Mouse (Mus musculus) frontal cortex, adult 2 months (tissue): ENCODE results near the gene Eid1. TPM values are rescaled to one million over a fixed set of nuclear protein-coding genes. Genes with fewer than 3 reads are reported as not detected.

Source experiments
- DNase-seq, 2 experiments: peaks; one replicate each; pipeline ENCODE4 v3.0.0; 2022; ENCODE audit warnings: low spot score in 1 of 2; ENCODE audit errors: extremely low spot score in 1 of 2
- polyA plus RNA-seq: library from polyadenylated mRNA; depleted of rRNA; stranded (reverse); fragments of >200 nt; gene quantifications from 2 replicates; pipeline ENCODE4 v1.2.3, GENCODE M21; 2012

Eid1 gene
- polyA plus RNA-seq, 1 experiment = 188 TPM

GRCm38 (mm10) chr2:125667184-125667583 lies 5.7 kb upstream of the Eid1 start:
- no peak for DNase-seq

GRCm38 (mm10) chr2:125667721-125668120 lies 5.2 kb upstream of the Eid1 start:
- DNase-seq = no peak

GRCm38 (mm10) chr2:125670846-125671245 lies 2.0 kb upstream of the Eid1 start:
- DNase-seq = no peak

DNA sequence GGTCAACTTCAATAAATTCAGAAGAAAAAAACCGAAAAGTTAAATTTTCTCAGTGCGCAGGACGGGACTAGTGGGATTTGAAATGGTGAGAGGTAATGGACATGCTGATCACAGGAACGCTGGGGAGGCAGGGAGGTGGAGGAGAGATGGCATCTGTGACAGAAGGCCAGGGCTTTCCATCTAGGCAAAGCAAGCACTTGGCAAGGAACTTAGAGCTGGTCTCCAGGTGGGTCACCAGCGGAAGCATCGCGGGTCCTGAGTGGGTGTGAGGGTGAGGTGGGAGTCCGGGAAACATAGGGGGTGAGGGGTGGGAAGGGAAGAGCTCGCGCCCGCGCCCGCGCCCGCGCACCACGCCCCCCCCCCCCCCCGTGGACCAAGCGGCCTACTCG lies 333 bp upstream of the Eid1 start:
- peak; percentile 26 to 30 for DNase-seq

GRCm38 (mm10) chr2:125681811-125682210 lies 8.9 kb downstream of the Eid1 start:
- no peak for DNase-seq

DNA sequence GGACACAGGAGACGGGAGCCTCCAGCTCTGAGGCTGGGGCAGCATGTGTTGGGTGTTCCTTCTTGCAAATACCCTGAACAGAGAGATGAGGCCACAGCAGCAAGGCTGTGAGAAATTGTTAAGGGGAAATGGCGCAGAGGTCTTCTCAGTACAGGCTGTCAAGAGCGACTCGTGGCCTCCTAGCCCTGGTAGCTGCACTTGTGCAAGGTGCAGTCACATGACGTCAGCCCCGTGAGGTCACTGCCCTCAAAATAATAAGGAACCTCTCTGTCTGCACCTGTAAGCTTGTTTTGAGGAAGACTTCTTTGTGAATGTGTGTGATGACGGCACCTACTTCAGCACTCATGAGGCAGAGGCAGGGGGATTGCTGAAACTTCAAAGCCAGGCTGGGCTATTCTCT lies 11.0 kb downstream of the Eid1 start:
- DNase-seq = no peak

DNA sequence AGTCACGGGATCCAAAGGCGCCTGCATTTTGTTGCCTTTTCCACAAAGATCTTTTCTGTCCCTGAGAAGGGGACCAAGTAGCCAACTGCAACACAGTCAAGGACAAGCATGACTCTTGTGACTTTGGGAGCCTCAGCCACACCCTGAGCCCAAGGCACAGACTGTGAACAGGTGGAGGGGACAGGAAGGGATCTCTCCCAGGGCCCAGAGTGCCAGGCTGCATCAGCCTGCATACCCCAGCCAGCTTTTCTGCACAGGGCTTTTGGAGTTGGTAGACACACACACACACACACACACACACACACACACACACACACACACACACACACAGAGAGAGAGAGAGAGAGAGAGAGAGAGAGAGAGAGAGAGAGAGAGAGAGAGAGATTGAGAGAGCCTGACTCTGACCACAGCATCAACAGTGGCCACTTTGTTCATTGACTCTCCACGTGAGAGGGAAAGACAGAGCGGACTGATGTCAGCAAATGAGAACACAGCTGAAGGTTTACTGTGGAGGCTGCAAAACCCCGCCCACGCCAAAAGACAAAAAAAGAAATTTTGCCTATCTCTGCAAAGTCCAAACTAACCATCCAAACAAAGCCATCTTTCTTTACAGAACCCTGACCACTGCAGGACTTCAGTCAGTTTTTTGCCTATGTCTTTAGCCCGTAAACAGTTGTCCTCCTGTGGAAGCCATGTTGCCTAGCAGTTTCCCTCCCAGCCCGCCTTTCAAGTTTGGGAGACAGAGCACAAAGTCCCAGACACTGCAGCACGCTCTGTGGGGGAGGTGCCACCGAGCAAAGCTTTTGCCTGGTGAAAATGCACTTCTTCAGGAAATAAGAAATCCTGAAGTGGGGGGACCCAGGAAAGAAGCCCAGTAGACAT lies 11.9 kb downstream of the Eid1 start:
- DNase-seq = peak in 1 of 2 experiments; percentile 56

- DNase-seq = no peak
These were observed 12.7 kb downstream of the Eid1 start for GRCm38 (mm10) chr2:125685441-125686150.

GRCm38 (mm10) chr2:125692010-125692409 lies 19.1 kb downstream of the Eid1 start:
- DNase-seq = peak in 1 of 2 experiments; percentile 56

DNA sequence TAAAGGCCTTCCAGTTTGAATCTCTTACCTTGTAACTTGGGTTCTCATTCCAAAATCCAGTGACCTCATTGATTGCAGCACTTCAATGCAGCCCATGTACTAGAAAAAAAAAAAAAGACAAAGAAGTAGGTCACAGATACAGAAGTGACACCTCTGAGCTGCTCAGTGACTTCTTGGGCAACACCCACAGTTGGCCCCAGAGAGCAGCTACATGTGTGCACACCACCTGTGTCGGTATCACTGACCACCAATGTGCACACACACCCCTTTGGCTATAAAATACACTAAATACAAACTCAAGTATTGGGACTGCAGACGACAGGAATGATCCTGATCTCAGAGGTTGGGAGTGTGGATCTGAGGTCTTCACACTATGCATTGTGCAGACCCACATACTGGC lies 21.9 kb downstream of the Eid1 start:
- DNase-seq = no peak

DNA sequence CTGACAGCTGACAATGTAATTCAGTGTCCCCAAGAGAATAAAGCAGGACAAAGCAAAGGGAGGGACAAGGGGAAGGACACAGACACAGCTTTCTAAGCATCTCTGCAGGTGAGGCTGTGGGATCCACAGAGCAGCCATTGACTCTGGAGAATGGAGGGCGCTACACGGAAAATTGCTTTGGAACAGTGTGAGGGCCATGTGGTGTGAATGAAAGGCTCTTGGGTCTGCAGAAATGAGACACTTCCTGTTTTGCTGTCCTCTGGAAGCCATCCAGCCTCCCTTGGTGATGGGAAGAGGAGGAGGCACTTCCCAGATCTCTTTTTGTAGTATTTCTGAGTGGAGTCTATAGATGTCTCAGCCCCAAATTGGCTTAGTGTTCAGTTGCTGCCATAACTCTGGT lies 23.3 kb downstream of the Eid1 start:
- no peak for DNase-seq

DNA sequence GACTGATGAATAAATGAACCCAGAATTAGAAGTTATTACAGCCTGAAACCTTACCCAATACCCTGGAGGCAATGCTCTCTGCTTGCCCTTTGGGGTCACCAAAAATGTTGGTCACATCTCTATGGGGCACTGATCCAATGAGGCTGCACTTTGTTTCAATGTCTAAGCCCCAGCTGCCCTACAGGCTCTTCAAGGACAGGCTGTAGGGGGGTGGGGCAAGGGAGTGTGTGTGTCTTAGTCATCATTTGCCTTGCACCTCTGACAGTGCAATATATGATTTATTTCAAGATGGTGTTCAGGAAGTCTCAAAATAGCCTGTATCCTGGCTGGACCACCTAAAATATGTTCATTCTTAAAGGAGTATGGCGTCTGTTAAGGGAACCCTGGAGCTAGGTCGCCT lies 28.7 kb downstream of the Eid1 start:
- DNase-seq = no peak

DNA sequence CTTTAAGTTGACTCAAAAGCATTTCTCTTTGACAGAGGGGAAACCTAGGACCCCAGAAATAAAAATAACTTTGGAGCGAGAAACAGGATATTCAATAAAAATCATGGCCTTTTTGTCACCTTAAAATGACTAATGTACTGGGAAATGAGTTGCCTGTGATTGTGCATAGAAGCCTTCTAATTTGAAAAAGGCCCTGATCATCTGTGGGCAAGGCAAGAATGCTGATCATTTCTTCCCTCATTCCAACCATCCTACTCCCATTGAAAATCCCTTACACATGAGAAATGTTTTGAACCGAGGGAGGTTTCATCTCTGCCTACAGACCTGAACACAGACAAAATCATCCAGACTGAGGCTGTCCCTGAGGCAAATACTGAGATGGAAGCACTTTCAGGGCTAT lies 30.0 kb downstream of the Eid1 start:
- DNase-seq = no peak

DNA sequence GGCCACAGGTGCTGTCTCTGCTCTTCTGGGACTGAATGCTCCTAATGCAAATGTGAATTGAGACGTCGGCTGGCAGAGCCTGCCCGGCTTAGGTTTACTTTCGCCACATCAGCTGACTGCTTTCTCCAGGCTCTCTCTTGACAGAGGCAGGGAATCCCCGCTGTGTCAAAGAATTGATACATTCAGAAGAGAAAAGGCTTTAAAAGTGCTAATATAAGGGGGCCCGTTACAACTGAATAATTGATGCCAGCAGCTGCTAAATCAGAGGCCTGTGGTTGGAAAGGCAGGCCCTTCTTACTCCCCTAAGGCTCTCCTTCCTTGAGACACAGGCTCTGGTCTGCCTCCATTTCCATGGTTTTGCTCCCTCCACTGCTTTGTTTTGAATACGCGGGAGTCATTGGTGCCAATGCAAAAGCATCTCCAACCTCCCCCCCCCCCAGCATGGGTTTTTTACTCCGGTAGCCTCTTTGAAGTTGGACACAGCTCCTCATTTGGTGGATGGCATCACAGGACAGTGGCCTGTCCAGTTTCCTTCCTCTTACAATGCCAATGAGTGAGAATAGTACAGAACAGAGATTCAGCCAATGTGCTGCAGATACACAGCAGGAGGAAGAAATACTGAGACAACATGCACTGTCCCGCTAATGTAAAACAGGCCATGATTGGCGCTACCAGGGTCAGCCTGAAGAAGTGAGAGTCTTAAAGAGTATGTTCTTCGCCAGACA lies 32.2 kb downstream of the Eid1 start:
- no peak for DNase-seq

DNA sequence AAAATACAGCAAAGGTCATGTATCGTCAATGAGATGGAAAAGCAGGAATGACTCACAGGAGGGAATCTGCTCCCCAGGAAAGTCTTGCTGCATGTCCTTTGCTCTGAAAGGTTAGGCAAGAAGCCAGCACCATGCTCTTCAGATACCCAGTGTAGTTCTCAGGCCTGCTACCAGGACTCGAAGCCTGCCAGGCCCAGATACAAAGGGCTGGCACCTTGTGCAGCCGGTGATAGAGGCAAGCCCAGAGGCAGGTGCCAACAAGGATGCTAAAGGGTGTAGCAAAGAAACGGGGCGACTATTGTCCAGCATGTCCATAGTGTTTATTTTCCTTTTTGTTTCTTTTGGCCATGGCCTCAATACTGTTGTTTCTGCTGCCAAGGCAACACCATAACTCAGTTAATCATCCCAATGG lies 33.6 kb downstream of the Eid1 start:
- no peak for DNase-seq

- no peak for DNase-seq
These were observed 43.7 kb downstream of the Eid1 start for GRCm38 (mm10) chr2:125716599-125716998.

- no peak for DNase-seq
These were observed 50.2 kb downstream of the Eid1 start for GRCm38 (mm10) chr2:125723086-125723407.

- peak in 1 of 2 experiments; percentile 48 for DNase-seq
These were observed 50.7 kb downstream of the Eid1 start for GRCm38 (mm10) chr2:125723408-125724085.

DNA sequence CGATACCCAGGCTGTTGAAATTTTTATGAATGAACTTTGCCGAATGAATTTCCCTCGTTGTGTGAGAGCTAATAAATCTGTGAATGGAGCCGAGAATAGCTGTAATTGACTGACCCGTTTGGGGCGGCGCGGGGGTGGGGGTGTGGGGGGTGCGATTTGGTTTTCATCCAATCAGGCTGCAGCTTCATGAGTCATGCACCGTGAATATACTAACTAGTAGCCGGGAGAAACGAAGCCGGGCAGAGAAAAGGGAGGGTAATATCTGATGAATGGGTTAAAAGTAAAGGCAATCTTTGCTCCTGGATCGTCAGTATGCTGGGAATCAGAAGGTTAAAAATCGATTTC lies 51.2 kb downstream of the Eid1 start, which contains the start of gene Shc4:
Gene Shc4, minus strand, starts transcription at position 63 of the 345 bp plus-strand sequence.
- DNase-seq = peak in 1 of 2 experiments; percentile 37
